Mouse (Mus musculus): Measurements from ENCODE around the gene Majin. TPM values are rescaled to one million over a fixed set of nuclear protein-coding genes. Genes with fewer than 3 reads are reported as not detected.

Majin gene
- polyA plus RNA-seq (2015; fragmentation: Nextera tagmentation; extraction: Ambion mirVana), result not detected in 2 replicates

DNA sequence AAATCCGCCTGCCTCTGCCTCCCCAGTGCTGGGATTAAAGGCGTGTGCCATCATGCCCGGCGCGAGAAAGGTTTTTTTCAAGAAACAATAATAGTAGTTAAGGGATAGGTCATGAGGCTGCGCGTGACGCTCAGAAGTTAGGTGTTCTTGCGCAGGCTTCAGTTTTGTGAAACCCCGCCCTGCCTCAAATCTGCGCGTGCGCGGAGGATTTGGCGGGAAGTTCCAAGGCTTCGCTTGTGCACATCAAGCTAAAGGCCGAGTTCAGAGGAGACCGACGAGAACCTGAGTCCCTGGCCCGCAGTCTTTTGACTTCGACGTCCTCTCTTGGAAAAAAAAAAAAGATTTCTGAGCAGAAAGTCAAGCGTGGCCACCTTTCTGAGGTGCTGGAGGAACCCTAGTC, at the start of gene Majin:
TSS of gene Majin (plus strand) at position 258 of the 400 bp plus-strand sequence.
- H3K27ac ChIP-seq, result no peak within 1 kb of the TSS
- no peak for ATAC-seq (replicated peaks)
- H3K4me1 ChIP-seq, result no peaks in the 10 kb centered on the region
- H3K9ac ChIP-seq, result no peak within 1 kb of the TSS
- no peaks in the 10 kb centered on the region for H3K36me3 ChIP-seq (replicated peaks)
- H3K9me3 ChIP-seq, result no peaks in the 10 kb centered on the region
- WGBS, result 88% methylated on average over 23 of the region's 23 CpGs
- H3K4me3 ChIP-seq, result no peak within 1 kb of the TSS
- no peaks in the 10 kb centered on the region for H3K27me3 ChIP-seq (replicated peaks)
- no peak within 1 kb of the TSS for H3K4me2 ChIP-seq

GRCm38 (mm10) chr19:6136397-6136796, 47.8 kb upstream of the Majin start:
- no peak overlapping the region for H3K4me3 ChIP-seq
- peaks cover 10% of the 10 kb centered on the region for H3K4me1 ChIP-seq
- H3K27ac ChIP-seq, result no peak overlapping the region
- H3K9me3 ChIP-seq, result no peaks in the 10 kb centered on the region
- WGBS, result 75% methylated on average over 3 of the region's 3 CpGs
- no peak overlapping the region for H3K4me2 ChIP-seq
- ATAC-seq (replicated peaks), result no peak
- H3K27me3 ChIP-seq (replicated peaks), result no peaks in the 10 kb centered on the region
- H3K9ac ChIP-seq, result no peak overlapping the region
- H3K36me3 ChIP-seq (replicated peaks), result peaks cover 12% of the 10 kb centered on the region; the same call in 1 of the 2 replicates

GRCm38 (mm10) chr19:6139701-6140100, 44.5 kb upstream of the Majin start:
- peak overlapping the region; percentile 99 for H3K27ac ChIP-seq
- no peaks in the 10 kb centered on the region for H3K9me3 ChIP-seq
- WGBS, result 96% methylated on average over 6 of the region's 6 CpGs
- H3K4me2 ChIP-seq, result peak overlapping the region; percentile 80
- H3K4me1 ChIP-seq, result peaks cover 14% of the 10 kb centered on the region
- peaks cover 12% of the 10 kb centered on the region; the same call in 1 of the 2 replicates for H3K36me3 ChIP-seq (replicated peaks)
- H3K9ac ChIP-seq, result peak overlapping the region; percentile 85
- H3K4me3 ChIP-seq, result peak overlapping the region; percentile 68
- H3K27me3 ChIP-seq (replicated peaks), result no peaks in the 10 kb centered on the region
- no peak for ATAC-seq (replicated peaks)

DNA sequence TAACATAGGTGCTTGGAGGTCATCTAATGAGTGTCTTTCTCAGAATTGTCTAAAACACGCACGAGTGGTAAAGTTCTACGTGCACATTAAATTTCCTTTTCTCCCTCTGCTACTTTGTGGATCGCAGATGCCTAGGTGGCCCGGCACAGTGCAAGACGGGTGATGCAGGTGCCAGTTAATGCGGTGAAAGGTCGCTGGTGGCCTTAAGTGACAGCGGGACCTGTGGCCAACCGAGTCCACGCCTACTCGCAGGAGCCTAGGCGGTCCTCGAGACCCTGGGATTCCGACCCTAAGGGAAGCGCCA, 43.9 kb upstream of the Majin start:
- H3K9ac ChIP-seq, result peak overlapping the region; percentile 85
- H3K4me1 ChIP-seq, result peaks cover 14% of the 10 kb centered on the region
- H3K36me3 ChIP-seq (replicated peaks), result peaks cover 12% of the 10 kb centered on the region; the same call in 1 of the 2 replicates
- H3K27ac ChIP-seq, result peak overlapping the region; percentile 99
- no peaks in the 10 kb centered on the region for H3K9me3 ChIP-seq
- no peak for ATAC-seq (replicated peaks)
- peak overlapping the region; percentile 80 for H3K4me2 ChIP-seq
- H3K4me3 ChIP-seq, result peak overlapping the region; percentile 68
- no peaks in the 10 kb centered on the region for H3K27me3 ChIP-seq (replicated peaks)
- WGBS, result 7% methylated on average over 16 of the region's 16 CpGs

GRCm38 (mm10) chr19:6140678-6141393, 43.4 kb upstream of the Majin start, which contains the start of gene Batf2:
Gene Batf2 (plus strand): TSS chr19:6140983.
- ATAC-seq (replicated peaks), result peak; percentile 93
- peak within 1 kb of the TSS; percentile 99 for H3K27ac ChIP-seq
- WGBS, result under 1% methylated on average over 68 of the region's 68 CpGs
- H3K4me3 ChIP-seq, result peak within 1 kb of the TSS; percentile 68
- H3K36me3 ChIP-seq (replicated peaks), result peaks cover 7% of the 10 kb centered on the region; the same call in 1 of the 2 replicates
- peak within 1 kb of the TSS; percentile 85 for H3K9ac ChIP-seq
- H3K9me3 ChIP-seq, result no peaks in the 10 kb centered on the region
- no peaks in the 10 kb centered on the region for H3K27me3 ChIP-seq (replicated peaks)
- peak within 1 kb of the TSS; percentile 80 for H3K4me2 ChIP-seq
- H3K4me1 ChIP-seq, result peaks cover 14% of the 10 kb centered on the region

DNA sequence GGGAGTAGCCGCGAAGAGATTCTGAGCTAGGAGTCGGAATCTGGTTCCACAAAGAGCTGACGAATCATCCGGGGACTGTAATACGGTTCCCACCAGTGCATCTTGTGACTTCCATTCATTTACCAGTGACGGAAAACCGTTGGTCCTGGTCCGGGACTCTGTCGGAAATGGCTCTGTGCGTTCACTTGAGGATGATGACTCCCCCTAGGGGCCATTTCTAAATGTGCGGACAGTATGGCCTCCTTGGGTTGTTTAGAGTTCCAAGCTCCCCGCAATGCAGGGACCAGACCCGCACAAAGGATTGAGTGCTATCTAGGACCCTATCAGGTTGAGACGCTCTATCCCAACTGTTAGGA, 42.8 kb upstream of the Majin start, which contains the start of gene Arl2:
TSS of gene Arl2 (minus strand) at position 155 of the 356 bp plus-strand sequence.
- WGBS, result under 1% methylated on average over 15 of the region's 15 CpGs

GRCm38 (mm10) chr19:6144842-6145241, 39.3 kb upstream of the Majin start:
- no peak for ATAC-seq (replicated peaks)
- H3K9me3 ChIP-seq, result no peaks in the 10 kb centered on the region
- WGBS, result 78% methylated on average over 5 of the region's 5 CpGs

More for the DNA sequence above, 42.8 kb upstream of the Majin start, which contains the start of gene Arl2:
- peaks cover 14% of the 10 kb centered on the region for H3K4me1 ChIP-seq
- no peaks in the 10 kb centered on the region for H3K27me3 ChIP-seq (replicated peaks)
- peak within 1 kb of the TSS; percentile 85 for H3K9ac ChIP-seq
- no peaks in the 10 kb centered on the region for H3K9me3 ChIP-seq
- H3K4me2 ChIP-seq, result peak within 1 kb of the TSS; percentile 80
- H3K4me3 ChIP-seq, result peak within 1 kb of the TSS; percentile 68
- peaks cover 4% of the 10 kb centered on the region; the same call in 1 of the 2 replicates for H3K36me3 ChIP-seq (replicated peaks)
- peak; percentile 82 for ATAC-seq (replicated peaks)
- H3K27ac ChIP-seq, result peak within 1 kb of the TSS; percentile 99

DNA sequence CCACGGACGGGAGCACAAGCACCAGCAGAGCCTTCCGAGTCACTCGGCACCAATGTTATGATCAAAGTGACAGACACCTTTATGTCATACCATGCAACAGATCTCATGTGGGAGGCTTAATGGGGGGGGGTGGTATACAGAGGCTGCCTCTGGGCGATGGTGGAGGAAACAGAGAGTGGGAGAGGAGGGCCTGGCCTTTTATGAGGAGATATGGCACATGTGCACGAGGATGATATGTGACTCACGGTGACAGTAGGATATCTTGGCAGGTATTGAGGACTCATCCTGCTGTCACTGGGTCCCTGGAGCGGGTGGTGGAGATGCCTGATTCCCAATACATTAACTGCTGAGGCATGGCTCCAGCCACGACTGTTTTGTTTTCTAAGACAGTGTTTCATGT, 29.0 kb upstream of the Majin start:
- no peak overlapping the region for H3K4me3 ChIP-seq
- no peaks in the 10 kb centered on the region for H3K36me3 ChIP-seq (replicated peaks)
- no peak overlapping the region for H3K27ac ChIP-seq
- no peaks in the 10 kb centered on the region for H3K4me1 ChIP-seq
- no peaks in the 10 kb centered on the region; the same call in 1 of the 2 replicates for H3K27me3 ChIP-seq (replicated peaks)
- no peak overlapping the region for H3K9ac ChIP-seq
- 86% methylated on average over 9 of the region's 9 CpGs for WGBS
- no peaks in the 10 kb centered on the region for H3K9me3 ChIP-seq
- ATAC-seq (replicated peaks), result no peak
- H3K4me2 ChIP-seq, result no peak overlapping the region

More at GRCm38 (mm10) chr19:6144842-6145241, 39.3 kb upstream of the Majin start:
- Histone ChIP-seq H3K4me3 (no peak overlapping the region), H3K4me1 (peaks cover 8% of the 10 kb centered on the region), H3K36me3 (replicated peaks) (no peaks in the 10 kb centered on the region), H3K9ac (no peak overlapping the region), H3K27ac (no peak overlapping the region), H3K27me3 (replicated peaks) (no peaks in the 10 kb centered on the region), H3K4me2 (no peak overlapping the region)

DNA sequence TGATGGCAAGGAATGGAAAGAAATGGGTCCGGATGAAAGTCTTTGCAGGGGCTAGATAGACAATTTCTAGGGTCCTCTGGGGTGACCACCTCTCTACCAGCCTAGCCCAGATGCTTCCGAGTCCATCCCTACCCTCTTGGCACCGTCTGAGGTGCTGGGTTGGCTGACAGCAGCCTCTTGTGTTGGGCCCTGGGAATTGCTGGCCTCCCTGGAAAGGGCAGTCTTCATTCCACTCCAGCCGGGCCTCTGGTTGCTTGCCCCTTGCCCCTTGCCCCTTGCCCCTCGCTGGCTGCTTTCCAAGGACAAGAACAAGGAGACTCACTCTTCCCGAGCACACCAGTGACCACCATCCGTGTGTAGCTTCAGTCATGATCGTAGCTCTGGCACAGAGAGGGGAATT, 27.8 kb upstream of the Majin start:
- no peak overlapping the region for H3K4me3 ChIP-seq
- WGBS, result 69% methylated on average over 8 of the region's 8 CpGs
- no peak overlapping the region for H3K9ac ChIP-seq
- no peak overlapping the region for H3K27ac ChIP-seq
- H3K36me3 ChIP-seq (replicated peaks), result no peaks in the 10 kb centered on the region
- no peak for ATAC-seq (replicated peaks)
- no peaks in the 10 kb centered on the region; the same call in 1 of the 2 replicates for H3K27me3 ChIP-seq (replicated peaks)
- no peaks in the 10 kb centered on the region for H3K9me3 ChIP-seq
- H3K4me1 ChIP-seq, result no peaks in the 10 kb centered on the region
- H3K4me2 ChIP-seq, result no peak overlapping the region

GRCm38 (mm10) chr19:6157220-6157619, 27.0 kb upstream of the Majin start:
- Histone ChIP-seq H3K4me2 (no peak overlapping the region), H3K9ac (no peak overlapping the region), H3K27ac (no peak overlapping the region), H3K4me1 (no peaks in the 10 kb centered on the region), H3K36me3 (replicated peaks) (no peaks in the 10 kb centered on the region), H3K27me3 (replicated peaks) (no peaks in the 10 kb centered on the region; the same call in 1 of the 2 replicates), H3K9me3 (no peaks in the 10 kb centered on the region), H3K4me3 (no peak overlapping the region)
- ATAC-seq (replicated peaks), result no peak
- 78% methylated on average over 6 of the region's 6 CpGs for WGBS

- Histone ChIP-seq H3K36me3 (replicated peaks) (no peaks in the 10 kb centered on the region), H3K4me2 (no peak overlapping the region), H3K9me3 (no peaks in the 10 kb centered on the region), H3K9ac (no peak overlapping the region), H3K4me1 (no peaks in the 10 kb centered on the region), H3K4me3 (no peak overlapping the region), H3K27me3 (replicated peaks) (no peaks in the 10 kb centered on the region), H3K27ac (no peak overlapping the region)
- 73% methylated on average over 10 of the region's 10 CpGs for WGBS
- no peak for ATAC-seq (replicated peaks)
Observed at GRCm38 (mm10) chr19:6163872-6164547, 20.2 kb upstream of the Majin start.

DNA sequence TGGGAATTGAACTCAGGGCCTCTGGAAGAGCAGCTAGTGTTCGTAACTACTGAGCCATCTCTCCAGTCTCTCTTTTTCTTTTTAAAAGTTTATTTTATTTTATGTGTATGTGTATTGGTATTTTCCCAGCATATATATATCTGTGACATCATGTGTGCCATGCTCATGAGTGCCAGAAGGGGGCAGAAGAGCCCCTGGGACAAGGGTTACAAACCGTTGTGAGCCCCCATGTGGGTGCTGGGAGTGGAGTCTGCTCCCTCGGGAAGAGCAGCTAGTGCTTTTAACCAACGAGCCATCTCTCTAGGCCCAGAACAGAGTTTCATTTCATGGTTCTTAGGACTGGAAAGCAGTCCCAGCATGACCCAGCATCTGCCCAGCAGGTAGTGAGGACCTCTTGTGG, 17.4 kb upstream of the Majin start:
- Histone ChIP-seq H3K4me3 (no peak overlapping the region), H3K9ac (no peak overlapping the region), H3K9me3 (no peaks in the 10 kb centered on the region), H3K4me1 (no peaks in the 10 kb centered on the region), H3K4me2 (no peak overlapping the region), H3K36me3 (replicated peaks) (no peaks in the 10 kb centered on the region), H3K27ac (no peak overlapping the region), H3K27me3 (replicated peaks) (no peaks in the 10 kb centered on the region)
- ATAC-seq (replicated peaks), result no peak
- 73% methylated on average over 4 of the region's 4 CpGs for WGBS

Measured in midbrain, embryonic 15.5 days (tissue).